Mouse (Mus musculus) forebrain, embryonic 16.5 days (tissue): Measurements from ENCODE around the gene Ifi35. TPM values are rescaled to one million over a fixed set of nuclear protein-coding genes. Genes with fewer than 3 reads are reported as not detected.
A peak's percentile ranks its signal among the peaks of the same experiment; 100 is the strongest.
"Not testable (repeated sequence)": the region's sequence is repeated elsewhere in the genome, so short reads cannot be mapped to it uniquely, and the experiment has no call there.

Experiments used
- ATAC-seq: fragments of 200-750 bp; cut with Nextera tagmentation; 2 replicates; pipeline ENCODE4 v1.8.0; 2017; ENCODE audit warnings: mild to moderate bottlenecking, moderate library complexity
- H3K27ac ChIP-seq: fragments of 300-500 bp; sonication (generic); 2 replicates; pipeline ENCODE4 v1.5.1; 2014; ENCODE audit warnings: low read length, control low read depth
- H3K27me3 ChIP-seq: fragments of 300-500 bp; sonication (generic); replicated peaks from 2 replicates; pipeline ENCODE4 v1.6.1; 2014; ENCODE audit warnings: low read length; ENCODE audit not compliant: control insufficient read depth, insufficient read depth
- H3K36me3 ChIP-seq: fragments of 300-500 bp; sonication (generic); 2 replicates; pipeline ENCODE4 v1.6.1; 2014; ENCODE audit not compliant: control insufficient read depth, insufficient read depth
- H3K4me1 ChIP-seq: fragments of 300-500 bp; sonication (generic); replicated peaks from 2 replicates; pipeline ENCODE4 v1.6.1; 2014; ENCODE audit warnings: low read length; ENCODE audit not compliant: control insufficient read depth, insufficient read depth
- H3K4me2 ChIP-seq: fragments of 300-500 bp; sonication (generic); 2 replicates; pipeline ENCODE4 v1.6.1; 2014; ENCODE audit warnings: mild to moderate bottlenecking, low read length, control low read depth
- H3K4me3 ChIP-seq: fragments of 300-500 bp; sonication (generic); replicated peaks from 2 replicates; pipeline ENCODE4 v1.5.1; 2014; ENCODE audit warnings: mild to moderate bottlenecking, low read length, control low read depth
- H3K9ac ChIP-seq: fragments of 300-500 bp; sonication (generic); replicated peaks from 2 replicates; pipeline ENCODE4 v1.6.1; 2014; ENCODE audit warnings: low read depth, low read length, control low read depth
- H3K9me3 ChIP-seq: fragments of 300-500 bp; sonication (generic); 2 replicates; pipeline ENCODE4 v1.6.1; 2016; ENCODE audit warnings: low read length; ENCODE audit not compliant: control insufficient read depth
- WGBS: fragments of 180-500 bp; shearing (Covaris S2); extraction: QIAGEN DNeasy Blood & Tissue Kit; methylation state at CpG from one replicate; pipeline ENCODE4 v1.1.7; 2014; 5-methylcytosine and 5-hydroxymethylcytosine counted together
- polyA plus RNA-seq: library from polyadenylated mRNA; unstranded; fragments of >200 nt; fragmentation: Nextera tagmentation; extraction: Ambion mirVana; gene quantifications from 2 replicates; pipeline ENCODE4 v1.2.1, GENCODE M21; 2015

Gene Ifi35
- polyA plus RNA-seq, 1 experiment from 2014 or later, result 2.2 TPM

- Histone ChIP-seq H3K9me3 (no peaks in the 10 kb centered on the region), H3K4me3 (no peak overlapping the region), H3K36me3 (no peaks in the 10 kb centered on the region), H3K4me2 (no peak overlapping the region), H3K27me3 (no peaks in the 10 kb centered on the region), H3K4me1 (peaks cover 17% of the 10 kb centered on the region), H3K27ac (no peak overlapping the region), H3K9ac (no peak overlapping the region)
- ATAC-seq, result no peak
- WGBS, result 62% methylated on average over 3 of the region's 3 CpGs
These were observed 23.7 kb downstream of the Ifi35 start for GRCm38 (mm10) chr11:101471926-101472325.

DNA sequence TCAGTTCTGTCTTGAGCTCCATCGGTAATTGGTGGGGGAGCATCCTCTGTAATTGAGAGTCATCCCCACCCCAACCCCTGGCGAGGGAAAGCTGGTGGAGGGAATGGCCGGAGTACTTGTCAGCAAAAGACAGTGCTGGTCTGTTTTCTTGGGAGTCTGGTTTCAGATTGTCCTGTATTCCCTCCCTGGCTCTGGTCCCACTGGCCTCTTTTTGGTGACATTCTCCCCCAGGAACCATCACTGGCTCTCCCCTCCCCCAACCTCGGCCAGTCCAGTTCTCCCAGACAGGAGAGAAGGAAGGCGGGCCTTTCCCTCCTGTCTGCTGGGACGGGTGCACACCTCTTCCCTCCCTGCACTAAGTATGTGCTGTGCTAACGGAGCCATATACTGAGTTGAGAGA lies 24.1 kb downstream of the Ifi35 start:
- peaks cover 17% of the 10 kb centered on the region for H3K4me1 ChIP-seq
- H3K27me3 ChIP-seq, result no peaks in the 10 kb centered on the region
- no peak overlapping the region for H3K27ac ChIP-seq
- ATAC-seq, result no peak
- H3K9ac ChIP-seq, result no peak overlapping the region
- WGBS, result 56% methylated on average over 7 of the region's 7 CpGs
- H3K9me3 ChIP-seq, result no peaks in the 10 kb centered on the region
- H3K36me3 ChIP-seq, result no peaks in the 10 kb centered on the region
- no peak overlapping the region for H3K4me3 ChIP-seq
- H3K4me2 ChIP-seq, result no peak overlapping the region

DNA sequence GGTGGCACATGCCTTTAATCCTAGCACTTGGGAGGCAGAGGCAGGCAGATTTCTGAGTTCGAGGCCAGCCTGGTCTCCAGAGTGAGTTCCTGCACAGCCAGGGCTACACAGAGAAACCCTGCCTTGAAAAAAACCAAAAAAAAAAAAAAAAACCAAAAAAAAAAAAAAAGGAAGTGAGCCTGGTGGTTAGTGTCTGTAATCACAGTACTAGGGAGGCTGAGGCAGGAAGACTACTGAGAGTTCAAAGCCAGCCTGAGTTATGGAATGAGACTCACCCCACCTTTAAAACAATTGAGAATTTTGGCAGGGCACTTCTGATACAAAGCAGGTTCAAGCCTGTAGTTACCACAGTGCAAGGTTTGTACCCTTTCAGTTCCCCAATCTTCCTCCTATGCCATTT lies 25.5 kb downstream of the Ifi35 start:
- not testable (repeated sequence) for H3K27ac ChIP-seq, H3K27me3 ChIP-seq, H3K4me2 ChIP-seq, H3K4me3 ChIP-seq, H3K9me3 ChIP-seq, ATAC-seq, H3K9ac ChIP-seq, H3K36me3 ChIP-seq
- 67% methylated on average over 1 of the region's 1 CpGs for WGBS
- H3K4me1 ChIP-seq, result peaks cover 19% of the 10 kb centered on the region

GRCm38 (mm10) chr11:101474298-101474697 lies 26.1 kb downstream of the Ifi35 start:
- H3K27me3 ChIP-seq, result no peaks in the 10 kb centered on the region
- H3K9me3 ChIP-seq, result no peaks in the 10 kb centered on the region
- peaks cover 20% of the 10 kb centered on the region for H3K4me1 ChIP-seq
- H3K4me3 ChIP-seq, result no peak overlapping the region
- ATAC-seq, result no peak
- H3K9ac ChIP-seq, result no peak overlapping the region
- 53% methylated on average over 5 of the region's 5 CpGs for WGBS
- no peak overlapping the region for H3K4me2 ChIP-seq
- H3K36me3 ChIP-seq, result no peaks in the 10 kb centered on the region
- H3K27ac ChIP-seq, result no peak overlapping the region

GRCm38 (mm10) chr11:101476361-101476760 lies 28.2 kb downstream of the Ifi35 start:
- 80% methylated on average over 4 of the region's 4 CpGs for WGBS
- H3K27me3 ChIP-seq, H3K27ac ChIP-seq, H3K4me2 ChIP-seq, H3K9ac ChIP-seq, H3K36me3 ChIP-seq, ATAC-seq, H3K4me3 ChIP-seq, H3K9me3 ChIP-seq: not testable (repeated sequence)
- peaks cover 27% of the 10 kb centered on the region for H3K4me1 ChIP-seq

GRCm38 (mm10) chr11:101477194-101477551 lies 29.0 kb downstream of the Ifi35 start:
- peak overlapping the region; percentile 91 for H3K27ac ChIP-seq
- H3K27me3 ChIP-seq, result no peaks in the 10 kb centered on the region
- no peak overlapping the region for H3K4me2 ChIP-seq
- peaks cover 27% of the 10 kb centered on the region for H3K4me1 ChIP-seq
- H3K9me3 ChIP-seq, result no peaks in the 10 kb centered on the region
- H3K36me3 ChIP-seq, result no peaks in the 10 kb centered on the region
- H3K9ac ChIP-seq, result no peak overlapping the region
- ATAC-seq, result peak; percentile 49
- 13% methylated on average over 4 of the region's 4 CpGs for WGBS
- no peak overlapping the region for H3K4me3 ChIP-seq

GRCm38 (mm10) chr11:101477552-101478211 lies 29.5 kb downstream of the Ifi35 start:
- peak; percentile 89 for ATAC-seq
- Histone ChIP-seq H3K27me3 (no peaks in the 10 kb centered on the region), H3K4me2 (no peak overlapping the region), H3K4me1 (peaks cover 27% of the 10 kb centered on the region), H3K27ac (peak overlapping the region; percentile 91), H3K36me3 (no peaks in the 10 kb centered on the region), H3K4me3 (no peak overlapping the region), H3K9me3 (no peaks in the 10 kb centered on the region), H3K9ac (no peak overlapping the region)
- 11% methylated on average over 10 of the region's 10 CpGs for WGBS

- 3% methylated on average over 18 of the region's 18 CpGs for WGBS
- no peak for ATAC-seq
- no peaks in the 10 kb centered on the region for H3K36me3 ChIP-seq
- peaks cover 25% of the 10 kb centered on the region for H3K4me1 ChIP-seq
- H3K9ac ChIP-seq, result 0 out of 2 replicates have a peak overlapping the region, but pooled peaks have one; percentile 18
- H3K4me3 ChIP-seq, result no peak overlapping the region
- H3K27me3 ChIP-seq, result no peaks in the 10 kb centered on the region
- peak overlapping the region; percentile 4; the same call in 1 of the 2 replicates for H3K4me2 ChIP-seq
- no peaks in the 10 kb centered on the region for H3K9me3 ChIP-seq
- H3K27ac ChIP-seq, result peak overlapping the region; percentile 37
These were observed 31.0 kb downstream of the Ifi35 start for GRCm38 (mm10) chr11:101479171-101479635.

DNA sequence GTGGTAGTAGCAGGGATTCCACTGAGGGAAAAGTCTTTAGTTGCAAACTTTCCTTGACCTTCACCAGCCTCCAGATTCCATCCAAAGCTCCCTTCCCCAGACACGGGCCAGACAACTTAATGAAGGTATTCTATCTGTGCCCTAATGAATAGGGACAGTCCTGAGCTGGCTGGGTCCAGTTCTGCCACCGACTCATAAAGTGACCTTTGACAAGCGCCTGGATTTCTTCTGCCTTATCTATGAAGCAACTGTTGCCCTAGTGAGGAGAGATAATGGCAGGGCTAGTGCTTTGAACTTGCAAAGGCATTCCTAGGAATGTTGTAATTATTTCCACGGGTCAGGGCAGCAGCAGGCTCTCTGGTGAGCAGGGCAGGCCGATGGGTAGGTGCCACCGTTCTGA lies 32.7 kb downstream of the Ifi35 start:
- H3K27ac ChIP-seq, result no peak overlapping the region

DNA sequence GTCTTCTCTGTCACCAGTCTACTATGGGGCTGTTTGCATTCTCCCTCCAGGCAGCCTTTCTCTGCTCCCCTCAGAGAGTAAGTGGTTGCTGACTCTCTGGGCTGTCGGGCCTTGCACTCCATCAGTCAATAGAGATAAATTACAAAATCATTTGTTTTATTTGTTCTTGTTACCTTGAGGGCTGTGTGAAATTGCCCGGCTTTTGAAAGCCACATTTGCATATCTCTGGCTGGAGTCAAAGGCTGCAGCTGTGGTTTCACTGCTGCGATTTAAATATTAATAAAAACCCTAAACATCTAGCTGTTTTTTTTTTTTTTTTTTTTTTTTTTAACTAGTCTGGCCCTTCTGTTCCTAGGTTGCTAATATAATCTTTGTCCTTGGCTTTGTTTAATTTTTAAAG lies 35.6 kb downstream of the Ifi35 start:
- peak overlapping the region; percentile 4 for H3K27ac ChIP-seq
- peaks cover 12% of the 10 kb centered on the region for H3K4me1 ChIP-seq
- WGBS, result 21% methylated on average over 3 of the region's 3 CpGs
- no peak overlapping the region for H3K4me2 ChIP-seq
- H3K27me3 ChIP-seq, result no peaks in the 10 kb centered on the region
- ATAC-seq, result no peak
- H3K9ac ChIP-seq, result no peak overlapping the region
- no peaks in the 10 kb centered on the region for H3K9me3 ChIP-seq
- H3K36me3 ChIP-seq, result no peaks in the 10 kb centered on the region
- no peak overlapping the region for H3K4me3 ChIP-seq

More for the DNA sequence above, 32.7 kb downstream of the Ifi35 start:
- Histone ChIP-seq H3K4me2 (no peak overlapping the region), H3K27me3 (no peaks in the 10 kb centered on the region), H3K36me3 (no peaks in the 10 kb centered on the region), H3K4me1 (peaks cover 25% of the 10 kb centered on the region), H3K9ac (no peak overlapping the region), H3K9me3 (no peaks in the 10 kb centered on the region), H3K4me3 (no peak overlapping the region)
- ATAC-seq, result no peak
- WGBS, result 80% methylated on average over 6 of the region's 6 CpGs
